ENCODE assay signal across 8 mouse cellular contexts in genomic region chr6:92944048-92944685, GRCm38 (mm10). TPM values are rescaled to one million over a fixed set of nuclear protein-coding genes. Genes with fewer than 3 reads are reported as not detected.
DNase-seq lines count a peak whose midpoint lies in the region; ATAC-seq and TF ChIP-seq lines count a peak whose summit lies in the region.

No protein-coding gene starts in this region.

- WGBS in heart, embryonic 16.5 days: 13% methylated on average over 14 of the region's 14 CpGs
- WGBS in liver, embryonic 16.5 days (ENCODE audit: insufficient replicate concordance): 4% methylated on average over 14 of the region's 14 CpGs

- no peak for ATAC-seq in heart, embryonic 16.5 days (replicated peaks; ENCODE audit: extremely low read depth, insufficient read depth, low FRiP score)
- ATAC-seq in liver, embryonic 16.5 days (ENCODE audit: low read depth): no peak

- no peaks in the 10 kb centered on the region for H3K4me1 ChIP-seq in ES-Bruce4 (ENCODE audit: control insufficient read depth, insufficient read depth, low read length)
- peaks cover 10% of the 10 kb centered on the region for H3K4me1 ChIP-seq in heart, embryonic 16.5 days (ENCODE audit: control insufficient read depth, insufficient read depth, low read length)
- no peaks in the 10 kb centered on the region for H3K4me1 ChIP-seq in liver, embryonic 16.5 days (ENCODE audit: control insufficient read depth, low read depth, low read length)

- H3K9me3 ChIP-seq in ES-Bruce4 (replicated peaks; ENCODE audit: control insufficient read depth, insufficient read depth, low read length, poor library complexity, severe bottlenecking): no peaks in the 10 kb centered on the region; the same call in 1 of the 2 replicates
- H3K9me3 ChIP-seq in heart, embryonic 16.5 days (replicated peaks; ENCODE audit: control insufficient read depth, low read length): peaks cover 7% of the 10 kb centered on the region
- H3K9me3 ChIP-seq in liver, embryonic 16.5 days (replicated peaks; ENCODE audit: control insufficient read depth, low read length): no peaks in the 10 kb centered on the region

- H3K27me3 ChIP-seq in ES-Bruce4 (ENCODE audit: control insufficient read depth, insufficient read depth, low read length, poor library complexity, severe bottlenecking): no peaks in the 10 kb centered on the region
- H3K27me3 ChIP-seq in heart, embryonic 16.5 days (ENCODE audit: control insufficient read depth, insufficient read depth, low read length): no peaks in the 10 kb centered on the region; the same call in 1 of the 2 replicates
- peaks cover 47% of the 10 kb centered on the region for H3K27me3 ChIP-seq in liver, embryonic 16.5 days (ENCODE audit: control insufficient read depth, insufficient read depth, low read depth, low read length)

- intact Hi-C loops in left cerebral cortex, postnatal 14 days (cut with DNase I): loop anchor here (10.0 kb wide), 1 partner anchor 501 kb away; no protein-coding TSS in a partner anchor

- H3K4me3 ChIP-seq in ES-Bruce4 (ENCODE audit: low read depth, low read length): peak overlapping the region; percentile 60
- peak overlapping the region; percentile 74 for H3K4me3 ChIP-seq in heart, embryonic 16.5 days (ENCODE audit: low read length)
- peak overlapping the region; percentile 49; the same call in 1 of the 2 replicates for H3K4me3 ChIP-seq in liver, embryonic 16.5 days (ENCODE audit: low read depth, low read length)

- no peak for TF ChIP-seq CTCF in ES-Bruce4 (IDR thresholded peaks at IDR 0.05; ENCODE audit: low read depth, low read length)

- H3K9ac ChIP-seq in ES-Bruce4 (ENCODE audit: low read depth, poor library complexity, severe bottlenecking): peak overlapping the region; percentile 64
- H3K9ac ChIP-seq in heart, embryonic 16.5 days (ENCODE audit: low read length): peak overlapping the region; percentile 90
- H3K9ac ChIP-seq in liver, embryonic 16.5 days (ENCODE audit: low read depth, low read length): no peak overlapping the region

- DNase-seq in embryo, embryonic 10.5 days (ENCODE audit: low spot score): peak; percentile 37
- DNase-seq in ovary, postnatal 14 days (ENCODE audit: low spot score): no peak
- DNase-seq in left cerebral cortex, postnatal 14 days (ENCODE audit: low spot score in 2 of 2): no peak
- no peak for DNase-seq in left cerebral cortex, adult 18-20 months (ENCODE audit: low spot score in 2 of 2)
- no peak for DNase-seq in layer of hippocampus, postnatal 25 days (ENCODE audit: extremely low spot score in 1 of 2, low spot score in 1 of 2)

- peak overlapping the region; percentile 86 for H3K4me2 ChIP-seq in heart, embryonic 16.5 days (ENCODE audit: low read depth, low read length)
- H3K4me2 ChIP-seq in liver, embryonic 16.5 days (ENCODE audit: low read depth, low read length): peak overlapping the region; percentile 49

- TF ChIP-seq EP300 in ES-Bruce4 (IDR thresholded peaks at IDR 0.05; ENCODE audit: insufficient read depth, low read depth, low read length): no peak

- no peaks in the 10 kb centered on the region for H3K36me3 ChIP-seq in ES-Bruce4 (ENCODE audit: control insufficient read depth, insufficient read depth, low read length, poor library complexity, severe bottlenecking)
- H3K36me3 ChIP-seq in heart, embryonic 16.5 days (ENCODE audit: control insufficient read depth, insufficient read depth): peaks cover 4% of the 10 kb centered on the region; the same call in 1 of the 2 replicates
- no peaks in the 10 kb centered on the region for H3K36me3 ChIP-seq in liver, embryonic 16.5 days (ENCODE audit: control insufficient read depth, insufficient read depth)

- H3K27ac ChIP-seq in ES-Bruce4 (ENCODE audit: insufficient read depth, low read length): no peak overlapping the region
- H3K27ac ChIP-seq in heart, embryonic 16.5 days (ENCODE audit: low read length): peak overlapping the region; percentile 89
- no peak overlapping the region for H3K27ac ChIP-seq in liver, embryonic 16.5 days (ENCODE audit: low read length)

- no peak for TF ChIP-seq POLR2A in ES-Bruce4 (IDR thresholded peaks at IDR 0.05; ENCODE audit: insufficient read depth, low read length)

RNA-seq across cellular contexts. Expression of gene Adamts9, which starts 0.9 kb away (rescaled TPM):
- 8.9 and 9.2 TPM in 2 replicates for polyA plus RNA-seq in ES-Bruce4 (2011; ENCODE audit: insufficient read depth, insufficient read length, low read depth, missing spikeins)
- 6.3 and 7.7 TPM in 2 replicates for polyA plus RNA-seq in heart, embryonic 16.5 days (2015; fragmentation: Nextera tagmentation; extraction: Ambion mirVana)
- 0.75 and 1.0 TPM in 2 replicates for polyA plus RNA-seq in liver, embryonic 16.5 days (2015; fragmentation: Nextera tagmentation; extraction: Ambion mirVana)
- 1 to 10 TPM; 4.9 TPM for total RNA-seq in left cerebral cortex, postnatal 14 days (2021)
- 1 to 10 TPM; 2.4 to 3.3 TPM for total RNA-seq in left cerebral cortex, adult 18-20 months (2021)
- total RNA-seq in layer of hippocampus, postnatal 25 days (2021): 1 to 10 TPM; 6.9 to 7.7 TPM
